Mouse (Mus musculus) CH12.LX (cell line): ENCODE measurements around the gene Sec14l5.
"Not testable (repeated sequence)": the region's sequence is repeated elsewhere in the genome, so short reads cannot be mapped to it uniquely, and the experiment has no call there.

Source experiments
- CTCF ChIP-seq, 2 experiments: IDR thresholded peaks in 1 of 2; conservative IDR thresholded peaks in 1 of 2; 2 replicates each; pipeline ENCODE4 v1.5.1; 2011 to 2012; ENCODE audit warnings: low read depth in 2 of 2, low read length in 2 of 2, improper control_type of control experiment in 1 of 2, inconsistent platforms in 1 of 2, mild to moderate bottlenecking in 1 of 2, moderate library complexity in 1 of 2
- E2F4 ChIP-seq: IDR thresholded peaks from 2 replicates; pipeline ENCODE4 v1.6.1; 2011; ENCODE audit warnings: low read depth, low read length, improper control_type of control experiment; ENCODE audit not compliant: insufficient replicate concordance
- EP300 ChIP-seq: IDR thresholded peaks from 2 replicates; pipeline ENCODE4 v1.6.1; 2011; ENCODE audit warnings: low read length, improper control_type of control experiment
- MAFK ChIP-seq: IDR thresholded peaks from 2 replicates; pipeline ENCODE4 v1.6.1; 2011; ENCODE audit warnings: low read length, improper control_type of control experiment; ENCODE audit not compliant: insufficient replicate concordance
- MEF2A ChIP-seq: IDR thresholded peaks from 2 replicates; pipeline ENCODE4 v1.6.1; 2014; ENCODE audit warnings: low read depth, mild to moderate bottlenecking, inconsistent platforms, low read length, improper control_type of control experiment, borderline replicate concordance
- NELFE ChIP-seq: IDR thresholded peaks from 2 replicates; pipeline ENCODE4 v1.6.1; 2011; ENCODE audit warnings: low read depth, low read length, improper control_type of control experiment
- SIN3A ChIP-seq: IDR thresholded peaks from 2 replicates; pipeline ENCODE4 v1.6.1; 2012; ENCODE audit warnings: low read length, improper control_type of control experiment, inconsistent platforms
- SMC3 ChIP-seq: IDR thresholded peaks from 2 replicates; pipeline ENCODE4 v1.6.1; 2011; ENCODE audit warnings: low read depth, low read length, improper control_type of control experiment

DNA sequence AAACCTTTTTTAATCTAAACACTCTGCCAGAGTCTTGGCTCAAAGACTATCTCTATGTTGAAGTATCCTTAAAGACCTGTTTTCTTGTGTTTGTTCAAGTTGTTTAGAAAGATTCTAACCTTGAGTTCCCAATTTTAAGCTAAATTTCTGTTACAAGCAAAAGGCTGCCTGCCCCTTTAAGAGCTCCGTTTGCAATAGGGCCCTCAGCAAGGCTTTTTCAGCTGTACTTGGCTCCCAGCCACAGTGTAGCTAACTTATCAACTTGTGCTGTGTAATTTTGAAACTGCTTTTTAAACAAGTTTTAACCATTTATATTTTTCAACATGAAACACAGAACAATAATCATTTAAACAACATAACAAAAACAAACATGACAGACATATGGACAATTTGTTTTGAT lies 79.6 kb downstream of the Sec14l5 start:
- TF ChIP-seq EP300; E2F4; CTCF (conservative IDR thresholded peaks at IDR 0.05 in 1 of 2, IDR thresholded peaks at IDR 0.05 in 1 of 2; ENCODE audit: low read depth in 2 of 2, low read length in 2 of 2); SMC3; MAFK; NELFE; MEF2A; SIN3A: not testable (repeated sequence)
